ENCODE assay signal across 17 mouse cellular contexts in genomic region chr15:12742117-12742906, GRCm38 (mm10). TPM values are rescaled to one million over a fixed set of nuclear protein-coding genes. Genes with fewer than 3 reads are reported as not detected.
DNase-seq lines count a peak whose midpoint lies in the region; ATAC-seq lines count a peak whose summit lies in the region.
"Had no signal": no experiment of that assay in that cellular context is flagged by ENCODE, and none has a peak within 500 bp of the region (broad histone marks: within the 10 kb centered on the region; RNA-seq: fewer than 3 reads in every experiment).

No protein-coding gene starts in this region.

- peak; percentile 53 for ATAC-seq in megakaryocyte progenitor cell, adult 5-6 weeks (replicated peaks; ENCODE audit: poor library complexity)
- no peak for ATAC-seq in erythroid progenitor cell, adult 5-6 weeks (replicated peaks; ENCODE audit: low FRiP score, poor library complexity, severe bottlenecking)
- ATAC-seq: forebrain, embryonic 13.5 days; hindbrain, embryonic 16.5 days; inflammation-experienced regulatory T-cells, adult 6 months had no signal

- DNase-seq in 416B (ENCODE audit: low read depth): peak; percentile 29
- peak; percentile 24 for DNase-seq in A20 (ENCODE audit: low read depth, low spot score)
- DNase-seq in c-Kit-positive CD71-positive TER-119-negative erythroid progenitor cells, embryonic 14.5 days (ENCODE audit: low read depth): peak; percentile 54
- no peak for DNase-seq in neural tube, embryonic 10.5 days (ENCODE audit: extremely low spot score, low spot score)
- no peak for DNase-seq in lung, adult 18-20 months
- DNase-seq: adrenal gland, postnatal 10 days; cerebellum, adult 18-20 months; cerebellum, adult 9-11 months; cerebellum, postnatal 36 days; heart, adult 18-20 months; heart, postnatal 10 days; heart, postnatal 4 days had no signal

RNA-seq across cellular contexts. Expression of gene Pdzd2, which starts 2.6 kb away (rescaled TPM):
- total RNA-seq in megakaryocyte progenitor cell, adult 5-6 weeks (2015): 0.22 and 0.27 TPM in 2 replicates
- 0.10 TPM in 1 of 2 replicates, not detected in the other for total RNA-seq in megakaryocyte progenitor cell, adult 5-6 weeks (2017)
- total RNA-seq in erythroid progenitor cell, adult 5-6 weeks (2015; ENCODE audit: low replicate concordance): 1.1 TPM in 1 of 2 replicates, not detected in the other
- 0.08 and 0.13 TPM in 2 replicates for total RNA-seq in erythroid progenitor cell, adult 5-6 weeks (2017; ENCODE audit: low replicate concordance)

Comparison
In these comparisons a context has a peak if more than half of its experiments do, and no peak if none do; other contexts are left out.
1. DNase-seq: peak in 416B (single experiment), A20 (single experiment) and c-Kit-positive CD71-positive TER-119-negative erythroid progenitor cells, embryonic 14.5 days (single experiment); none in neural tube, embryonic 10.5 days (single experiment) and lung, adult 18-20 months (0 of 2).